Mouse (Mus musculus) bone marrow, adult 2 months (tissue): ENCODE data around the gene Tas1r3. TPM values are rescaled to one million over a fixed set of nuclear protein-coding genes. Genes with fewer than 3 reads are reported as not detected.

Experiments used
- H3K27ac ChIP-seq: fragments of 200-500 bp; 2 replicates; pipeline ENCODE4 v1.5.1; 2012; ENCODE audit warnings: low read depth, mild to moderate bottlenecking, control low read depth, inconsistent platforms, low read length; ENCODE audit not compliant: control insufficient read depth, poor library complexity, insufficient read depth
- H3K4me1 ChIP-seq: fragments of 200-500 bp; 2 replicates; pipeline ENCODE4 v1.6.1; 2011; ENCODE audit warnings: low read length; ENCODE audit not compliant: control insufficient read depth, insufficient read depth
- H3K4me3 ChIP-seq: fragments of 200-500 bp; replicated peaks from 2 replicates; pipeline ENCODE3; 2011; ENCODE audit warnings: mild to moderate bottlenecking, low read depth, low read length, control low read depth; ENCODE audit not compliant: control insufficient read depth
- CTCF ChIP-seq: fragments of 200-500 bp; IDR thresholded peaks from 2 replicates; pipeline ENCODE4 v1.5.1; 2011; ENCODE audit warnings: low read length, control low read depth; ENCODE audit not compliant: control insufficient read depth, insufficient read depth
- POLR2A ChIP-seq: fragments of 200-500 bp; IDR thresholded peaks from 2 replicates; pipeline ENCODE4 v1.6.1; 2011; ENCODE audit warnings: low read depth, mild to moderate bottlenecking, control low read depth, low read length, borderline replicate concordance; ENCODE audit not compliant: control insufficient read depth
- WGBS: fragments of 180-500 bp; shearing (Covaris S2); methylation state at CpG from one replicate; pipeline ENCODE4 v1.1.7; 2018; 5-methylcytosine and 5-hydroxymethylcytosine counted together
- polyA plus RNA-seq: library from polyadenylated mRNA; stranded (reverse); fragments of >200 nt; gene quantifications from 2 replicates; pipeline ENCODE4 v1.2.4, GENCODE M21; 2011; ENCODE audit warnings: low replicate concordance; ENCODE audit not compliant: missing spikeins, insufficient read depth, insufficient read length

The Tas1r3 gene
- polyA plus RNA-seq, 1 experiment = 0.42 TPM

DNA sequence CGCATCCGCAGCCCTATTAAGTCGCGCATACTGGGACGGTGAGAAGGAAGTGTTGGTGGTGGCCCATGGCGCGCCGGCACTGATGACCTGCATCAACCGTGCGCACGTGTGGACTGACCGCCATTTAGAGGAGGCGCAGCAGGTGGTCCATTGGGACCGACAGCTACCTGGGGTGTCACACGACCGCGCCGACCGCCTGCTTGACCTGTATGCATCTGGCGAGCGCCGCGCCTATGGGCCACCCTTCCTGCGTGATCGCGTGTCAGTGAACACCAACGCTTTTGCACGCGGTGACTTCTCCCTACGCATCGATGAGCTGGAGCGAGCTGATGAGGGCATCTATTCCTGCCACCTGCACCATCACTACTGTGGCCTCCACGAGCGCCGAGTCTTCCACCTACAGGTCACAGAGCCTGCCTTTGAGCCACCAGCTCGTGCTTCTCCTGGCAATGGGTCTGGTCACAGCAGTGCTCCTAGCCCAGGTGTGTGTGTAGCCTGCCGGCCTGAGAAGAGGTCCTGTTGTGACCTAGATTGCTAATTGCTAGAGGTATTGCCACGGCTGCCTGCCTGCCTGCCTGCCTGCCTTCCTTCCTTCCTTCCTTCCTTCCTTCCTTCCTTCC lies 21.4 kb downstream of the Tas1r3 start:
- H3K4me3 ChIP-seq = no peak overlapping the region
- peaks cover 1% of the 10 kb centered on the region; the same call in 1 of the 2 replicates for H3K4me1 ChIP-seq

DNA sequence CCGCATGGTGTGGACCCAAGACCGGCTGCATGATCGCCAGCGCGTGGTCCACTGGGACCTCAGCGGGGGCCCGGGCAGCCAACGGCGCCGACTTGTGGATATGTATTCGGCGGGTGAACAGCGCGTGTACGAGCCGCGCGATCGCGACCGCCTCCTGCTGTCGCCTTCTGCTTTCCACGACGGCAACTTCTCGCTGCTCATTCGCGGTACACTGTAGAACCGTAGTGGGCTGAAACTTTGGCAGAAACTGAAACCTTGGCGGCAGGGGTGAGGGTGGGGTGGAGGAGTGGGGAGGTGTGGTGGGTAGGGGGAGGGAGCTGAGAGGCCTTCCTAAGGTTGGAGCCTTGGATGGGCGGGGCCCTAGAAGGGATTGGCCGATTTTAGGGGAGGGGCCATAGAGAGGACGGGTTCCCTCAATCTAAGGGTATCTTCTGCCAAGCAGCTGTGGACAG lies 22.1 kb downstream of the Tas1r3 start:
- WGBS = under 1% methylated on average over 32 of the region's 32 CpGs
- Histone ChIP-seq H3K4me1 (peaks cover 1% of the 10 kb centered on the region; the same call in 1 of the 2 replicates), H3K4me3 (peak overlapping the region; percentile 57), H3K27ac (peak overlapping the region; percentile 3; the same call in 1 of the 2 replicates)
- TF ChIP-seq POLR2A = peak; percentile 41; the same call in 1 of the 2 replicates
- peak; percentile 45; the same call in 1 of the 2 replicates for TF ChIP-seq CTCF

More for the DNA sequence above, 21.4 kb downstream of the Tas1r3 start:
- TF ChIP-seq POLR2A (no peak), CTCF (no peak)
- H3K27ac ChIP-seq = no peak overlapping the region
- WGBS = 60% methylated on average over 38 of the region's 38 CpGs

DNA sequence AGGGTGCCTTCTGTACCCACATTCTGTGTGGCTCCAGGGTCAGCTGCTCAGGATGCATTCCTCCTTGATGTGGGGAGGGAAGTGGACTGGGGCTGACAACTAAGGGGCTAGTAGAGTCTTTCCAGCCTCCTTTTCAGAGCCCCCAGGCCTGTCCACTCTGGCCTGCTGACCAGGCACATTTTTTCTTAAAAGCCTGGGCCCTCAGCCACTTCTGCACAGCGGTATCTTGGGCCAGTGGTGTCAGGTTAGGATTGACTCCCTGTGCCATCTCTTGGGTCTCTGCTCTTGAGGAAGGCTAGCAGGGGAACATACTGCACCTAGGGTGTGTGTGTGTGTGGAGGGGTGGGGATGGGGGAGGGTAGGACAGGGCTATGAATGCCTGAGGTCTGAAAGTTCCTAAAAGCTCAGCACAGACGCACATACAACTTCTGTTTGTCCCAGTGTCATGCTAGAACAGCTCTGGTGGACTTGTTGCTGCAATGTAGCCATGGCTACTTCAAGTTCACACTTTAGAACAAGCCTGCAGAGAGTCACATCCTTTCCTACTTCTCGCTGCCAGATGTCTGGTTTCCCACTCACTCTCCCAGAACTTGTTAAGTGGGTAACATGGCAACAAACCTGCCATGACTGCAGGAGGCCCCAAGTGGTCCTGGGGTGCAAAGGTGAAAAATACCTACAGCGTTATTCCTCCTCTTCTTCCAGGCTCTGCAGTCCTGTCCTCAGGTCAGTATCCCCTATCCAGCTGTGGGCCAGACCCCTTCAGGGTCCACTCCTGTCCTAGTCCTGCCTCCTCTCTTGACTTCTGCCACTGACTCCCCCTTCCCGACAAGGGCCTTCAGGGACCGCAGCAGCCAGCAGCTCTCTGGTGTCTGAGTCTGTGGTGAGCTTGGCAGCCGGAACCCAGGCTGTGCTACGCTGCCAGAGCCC lies 22.8 kb downstream of the Tas1r3 start:
- H3K4me1 ChIP-seq = peaks cover 1% of the 10 kb centered on the region; the same call in 1 of the 2 replicates
- TF ChIP-seq POLR2A (no peak), CTCF (no peak)
- 21% methylated on average over 8 of the region's 8 CpGs for WGBS
- H3K27ac ChIP-seq = peak overlapping the region; percentile 3; the same call in 1 of the 2 replicates
- peak overlapping the region; percentile 57 for H3K4me3 ChIP-seq

DNA sequence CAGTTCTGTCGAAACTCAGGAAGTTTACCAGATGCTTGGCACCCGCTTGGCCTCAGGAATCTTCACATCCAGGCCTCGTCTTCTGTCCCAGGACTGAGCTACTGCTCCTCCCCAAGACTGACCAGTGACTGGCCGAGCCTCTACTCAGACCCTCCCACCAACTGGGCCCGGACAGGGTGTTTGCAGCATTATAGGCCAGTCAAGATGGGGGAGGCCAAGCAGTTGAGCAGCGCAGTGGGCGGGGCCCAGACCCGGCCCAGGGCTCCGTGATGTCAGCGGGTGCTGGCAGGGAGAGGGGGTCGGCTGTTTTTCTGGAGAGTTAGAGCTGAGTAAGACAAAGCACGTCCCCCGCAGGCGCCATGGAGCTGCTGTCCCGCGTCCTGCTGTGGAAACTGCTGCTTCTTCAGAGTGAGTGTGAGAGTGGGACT lies 23.7 kb downstream of the Tas1r3 start, which contains the start of gene Mxra8:
TSS of gene Mxra8 (plus strand) at position 198 of the 428 bp plus-strand sequence.
- TF ChIP-seq CTCF (no peak), POLR2A (no peak)
- Histone ChIP-seq H3K4me1 (peaks cover 1% of the 10 kb centered on the region; the same call in 1 of the 2 replicates), H3K4me3 (no peak within 1 kb of the TSS), H3K27ac (no peak within 1 kb of the TSS)
- 65% methylated on average over 16 of the region's 16 CpGs for WGBS

DNA sequence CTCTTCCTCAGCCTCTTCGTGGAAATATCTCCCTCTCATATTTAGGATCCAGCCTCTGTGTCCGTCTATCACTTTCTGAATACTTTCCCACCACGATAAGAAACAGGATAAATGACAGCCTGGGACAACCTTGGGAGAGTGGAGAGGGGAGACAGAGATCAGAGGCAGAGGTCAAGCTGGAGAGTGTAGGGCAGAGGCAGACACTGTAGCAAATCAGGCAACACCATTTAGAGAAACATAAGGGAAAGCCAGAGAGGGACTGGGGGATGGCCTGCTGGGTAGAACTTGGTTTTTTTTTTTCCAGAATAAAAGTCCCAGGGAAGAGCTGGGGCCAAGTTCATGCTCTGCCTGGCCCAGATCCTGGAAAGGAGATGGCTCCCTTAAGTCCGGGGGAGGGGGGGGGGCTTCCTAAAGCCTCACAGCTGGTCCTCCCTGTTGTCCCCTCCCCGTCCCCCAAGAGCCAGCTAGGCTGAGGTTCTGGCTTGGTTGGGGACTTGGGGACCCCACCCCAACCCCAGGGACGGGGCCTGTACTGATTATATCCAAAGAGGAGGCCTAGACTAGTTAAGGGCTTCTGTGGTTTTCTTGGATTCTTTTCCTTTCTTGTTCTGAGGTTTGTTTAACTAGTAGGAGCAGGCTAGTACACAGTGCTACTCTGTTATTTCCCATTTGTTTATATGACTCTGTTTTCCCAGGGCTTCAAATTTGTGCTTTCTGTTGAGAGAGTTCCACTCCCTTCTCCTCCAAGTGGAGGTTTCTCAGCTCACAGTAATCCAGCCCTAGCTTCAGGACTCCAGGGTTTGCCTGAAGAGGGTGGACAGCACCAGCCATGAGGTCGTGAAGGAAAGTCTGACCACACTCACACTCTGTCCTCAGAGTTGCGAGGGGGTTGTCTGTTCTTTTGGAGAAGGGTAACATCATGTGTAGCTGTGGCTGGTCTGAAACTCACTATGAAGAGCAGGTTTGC lies 24.7 kb downstream of the Tas1r3 start:
- Histone ChIP-seq H3K4me3 (no peak overlapping the region), H3K4me1 (peaks cover 1% of the 10 kb centered on the region; the same call in 1 of the 2 replicates)

DNA sequence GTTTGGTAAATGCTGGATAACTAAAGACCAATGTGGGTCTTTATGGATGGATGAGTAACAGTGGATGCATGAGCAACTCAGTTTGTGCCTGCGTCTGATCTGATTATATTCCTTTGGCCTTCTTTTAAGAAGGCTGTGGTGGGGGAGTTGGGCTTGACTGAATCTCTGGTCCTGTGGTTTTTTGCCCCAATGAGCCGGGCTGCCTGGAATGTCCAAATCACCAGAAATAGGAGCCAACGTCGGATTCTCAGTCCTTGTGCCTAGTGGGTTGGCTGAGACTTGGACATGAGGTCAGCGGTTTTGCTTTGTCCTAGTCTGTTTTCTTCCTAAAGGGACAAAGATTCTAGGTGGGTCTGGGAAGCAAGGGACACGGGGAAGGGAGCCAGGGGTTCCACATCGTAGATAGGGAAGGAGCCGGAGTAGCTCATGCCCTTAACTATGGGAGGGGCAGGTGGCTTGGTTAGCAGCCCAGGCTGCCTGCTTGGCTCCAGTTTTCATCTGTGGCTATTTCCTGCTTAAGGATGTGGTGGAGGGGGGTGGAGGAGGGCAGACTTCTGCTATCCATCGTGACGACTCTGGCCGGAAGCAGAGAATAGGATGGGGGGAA lies 25.7 kb downstream of the Tas1r3 start:
- Histone ChIP-seq H3K4me1 (peaks cover 5% of the 10 kb centered on the region), H3K4me3 (no peak overlapping the region), H3K27ac (no peak overlapping the region)
- no peak for TF ChIP-seq CTCF
- no peak for TF ChIP-seq POLR2A
- 19% methylated on average over 11 of the region's 11 CpGs for WGBS

More for the DNA sequence above, 24.7 kb downstream of the Tas1r3 start:
- 55% methylated on average over 8 of the region's 8 CpGs for WGBS
- no peak overlapping the region for H3K27ac ChIP-seq
- TF ChIP-seq POLR2A (no peak), CTCF (no peak)

DNA sequence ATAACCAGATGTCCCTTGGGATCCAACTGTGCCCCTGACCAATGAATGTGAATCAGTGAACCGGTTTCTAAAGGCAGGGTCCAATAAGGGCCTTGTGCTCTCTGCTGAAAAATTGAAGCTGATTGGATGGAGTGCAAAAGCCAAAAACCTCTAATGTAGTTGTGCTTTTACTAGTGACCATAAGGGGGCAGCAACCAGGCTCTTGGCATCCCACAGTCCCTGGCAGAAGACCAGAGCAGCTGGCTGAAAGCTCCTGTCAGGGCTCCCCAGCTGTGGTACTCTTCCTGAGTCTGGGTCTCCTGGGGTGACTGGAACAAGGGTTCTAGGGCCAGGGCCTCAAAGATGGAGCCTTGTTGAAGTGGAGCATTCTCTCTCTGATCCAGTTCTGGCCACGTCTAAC lies 29.3 kb downstream of the Tas1r3 start:
- peak; percentile 65 for TF ChIP-seq CTCF
- no peak for TF ChIP-seq POLR2A
- H3K27ac ChIP-seq = no peak overlapping the region
- 34% methylated on average over 2 of the region's 2 CpGs for WGBS
- H3K4me1 ChIP-seq = peaks cover 6% of the 10 kb centered on the region
- H3K4me3 ChIP-seq = no peak overlapping the region
